Mouse (Mus musculus): ENCODE data around the gene N6amt1.

DNA sequence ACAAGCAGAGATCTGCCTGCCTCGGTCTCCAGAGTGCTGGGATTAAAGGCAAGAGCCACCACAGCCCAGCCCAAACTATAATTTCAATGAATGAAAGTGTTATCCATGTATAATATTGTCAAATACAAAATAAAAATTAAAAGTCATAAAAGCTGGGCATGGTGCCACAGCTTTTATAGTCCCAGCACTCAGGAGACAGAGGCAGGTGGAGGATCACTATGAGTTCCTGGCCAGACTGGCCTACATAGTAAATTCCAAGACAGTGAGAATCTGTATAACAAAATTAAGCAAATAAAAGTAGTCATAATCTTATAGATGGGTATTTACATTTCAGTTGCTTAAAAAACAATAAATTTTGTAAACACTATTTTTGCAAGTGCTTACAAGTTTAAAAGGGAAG is 380 bp upstream of the N6amt1 start:
- TF ChIP-seq CTCF (IDR thresholded peaks at IDR 0.05; ENCODE audit: low read depth) (no peak), EP300 (IDR thresholded peaks at IDR 0.05; ENCODE audit: low read depth) (no peak)

Data from liver, embryonic 14.5 days (tissue).